Mouse (Mus musculus): ENCODE measurements at regions not wholly inside any gene's neighbourhood (a gene's known extent, or its start where the extent isn't known, plus 50 kb on each side); places are given as distances from the start of the nearest gene placed in this dataset.

DNA sequence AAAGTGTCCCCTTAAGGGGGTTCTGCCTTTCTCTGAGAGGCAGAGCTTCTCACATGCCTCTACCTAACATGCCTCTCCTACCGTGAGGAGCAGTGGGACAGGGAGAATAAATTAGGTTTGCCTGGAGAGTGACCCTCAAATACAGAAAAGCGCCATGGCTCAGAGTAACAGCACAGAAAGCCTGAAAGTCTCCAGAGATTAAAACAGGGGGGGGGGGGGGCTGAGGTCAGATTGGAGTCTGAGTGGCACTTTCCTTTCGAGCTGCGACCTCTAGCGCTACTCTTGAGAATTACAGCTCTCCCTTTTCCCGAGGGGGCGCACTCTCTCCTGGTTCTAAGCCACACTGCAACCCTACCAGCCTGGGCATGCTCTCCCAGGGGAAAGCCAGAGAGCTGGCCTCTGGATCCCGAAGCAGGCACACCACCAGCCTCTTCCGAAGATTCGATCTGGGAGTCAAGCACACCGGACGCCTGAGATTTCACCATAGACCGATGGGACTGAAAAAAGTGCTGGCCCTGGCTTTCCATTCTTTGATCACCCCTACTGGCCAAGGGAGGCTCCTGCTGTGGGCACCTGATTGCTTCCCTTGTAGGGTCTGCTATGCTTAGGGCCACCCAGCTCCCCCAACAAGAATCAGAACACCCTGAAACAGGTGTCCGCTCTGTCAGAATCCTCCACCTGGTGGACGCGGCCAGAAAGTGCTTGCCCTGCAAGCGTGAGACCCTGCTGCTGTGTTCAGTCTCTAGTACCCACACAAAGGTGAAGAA lies 57.5 kb upstream of the Cdkn3 start:
- H3K27ac ChIP-seq (ENCODE audit: control insufficient read depth, low read depth, low read length): no peak overlapping the region
- H3K4me1 ChIP-seq (ENCODE audit: control insufficient read depth in 1 of 2, insufficient read depth in 2 of 2, low read length in 2 of 2): no peaks in the 10 kb centered on the region
- H3K4me3 ChIP-seq (ENCODE audit: control insufficient read depth in 1 of 2, insufficient read depth in 1 of 2, low read depth in 2 of 2, low read length in 2 of 2): no peak overlapping the region
- DNase-seq (ENCODE audit: low read depth, low spot score): peak; percentile 25
- no peaks in the 10 kb centered on the region for H3K9me3 ChIP-seq (replicated peaks; ENCODE audit: insufficient read depth, low read length)
- no peaks in the 10 kb centered on the region for H3K36me3 ChIP-seq (ENCODE audit: control insufficient read depth in 1 of 2, insufficient read depth in 2 of 2, low read length in 2 of 2)
- TF ChIP-seq MAZ (IDR thresholded peaks at IDR 0.05; ENCODE audit: low read depth, low read length): peak; percentile 50; the same call in 1 of the 2 replicates
- no peak for TF ChIP-seq USF2 (IDR thresholded peaks at IDR 0.05; ENCODE audit: borderline replicate concordance in 1 of 2, insufficient read depth in 1 of 2, low read depth in 1 of 2, low read length in 2 of 2)
- TF ChIP-seq SMC3 (IDR thresholded peaks at IDR 0.05; ENCODE audit: low read depth, low read length): peak; percentile 68
- no peak for TF ChIP-seq MEF2A (IDR thresholded peaks at IDR 0.05; ENCODE audit: extremely low read depth, insufficient replicate concordance, low read depth, low read length, poor library complexity, severe bottlenecking)
- TF ChIP-seq RAD21 (IDR thresholded peaks at IDR 0.05; ENCODE audit: low read depth, low read length): peak; percentile 71
- no peak for TF ChIP-seq USF1 (IDR thresholded peaks at IDR 0.05; ENCODE audit: low read depth, low read length)
- peak; percentile 52 to 83 (median 79); a peak in 5 of 6 replicates for TF ChIP-seq CTCF (IDR thresholded peaks at IDR 0.05 in 2 of 3, conservative IDR thresholded peaks at IDR 0.05 in 1 of 3; ENCODE audit: control insufficient read depth in 1 of 3, insufficient read depth in 1 of 3, low read depth in 2 of 3, low read length in 3 of 3, poor library complexity in 1 of 3, severe bottlenecking in 1 of 3)
- no peak overlapping the region for H3K9ac ChIP-seq (ENCODE audit: control insufficient read depth, low read depth, low read length, poor library complexity, severe bottlenecking)
- H3K79me2 ChIP-seq (ENCODE audit: control insufficient read depth, insufficient read depth, low read length, poor library complexity): no peaks in the 10 kb centered on the region
- peaks cover 0 to 1% of the 10 kb centered on the region in 2 experiments; a peak in 2 of 4 replicates for H3K27me3 ChIP-seq (ENCODE audit: control insufficient read depth in 1 of 2, insufficient read depth in 2 of 2, low read length in 2 of 2)

DNA sequence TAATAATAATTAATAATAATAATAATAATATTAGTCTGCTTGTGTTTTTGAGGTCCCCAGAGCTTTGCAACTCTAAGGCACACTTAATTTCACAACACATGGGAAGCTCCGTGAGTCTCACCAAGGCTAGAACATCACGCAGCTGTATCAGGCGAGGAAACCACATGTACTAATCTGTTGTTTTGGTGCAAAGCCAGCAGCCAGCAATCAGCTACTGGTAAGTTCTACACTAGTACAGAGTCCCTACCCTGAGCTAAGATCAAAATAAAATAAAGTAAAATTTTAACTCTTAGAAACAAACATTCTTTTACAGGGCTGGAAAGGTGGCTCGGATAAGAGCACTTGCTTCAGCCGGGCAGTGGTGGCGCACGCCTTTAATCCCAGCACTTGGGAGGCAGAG lies 67.8 kb upstream of the Cdkn3 start:
- TF ChIP-seq ZMIZ1 (IDR thresholded peaks at IDR 0.05; ENCODE audit: low read depth, low read length) (no peak), JUND (IDR thresholded peaks at IDR 0.05; ENCODE audit: low read depth, low read length) (no peak), ZKSCAN1 (IDR thresholded peaks at IDR 0.05; ENCODE audit: low read depth, low read length) (no peak), TBP (IDR thresholded peaks at IDR 0.05; ENCODE audit: low read depth, low read length) (no peak), RAD21 (IDR thresholded peaks at IDR 0.05; ENCODE audit: low read depth, low read length) (no peak), MAZ (IDR thresholded peaks at IDR 0.05; ENCODE audit: low read depth, low read length) (no peak), CHD2 (IDR thresholded peaks at IDR 0.05; ENCODE audit: low read length) (no peak), ZC3H11A (IDR thresholded peaks at IDR 0.05; ENCODE audit: low read depth, low read length) (no peak), MEF2A (IDR thresholded peaks at IDR 0.05; ENCODE audit: extremely low read depth, insufficient replicate concordance, low read depth, low read length, poor library complexity, severe bottlenecking) (no peak), RCOR1 (IDR thresholded peaks at IDR 0.05; ENCODE audit: low read depth, low read length) (no peak), POLR2AphosphoS2 (IDR thresholded peaks at IDR 0.05; ENCODE audit: low read length) (no peak), CHD1 (IDR thresholded peaks at IDR 0.05; ENCODE audit: low read depth, low read length) (no peak), CTCF (IDR thresholded peaks at IDR 0.05 in 2 of 3, conservative IDR thresholded peaks at IDR 0.05 in 1 of 3; ENCODE audit: control insufficient read depth in 1 of 3, insufficient read depth in 1 of 3, low read depth in 2 of 3, low read length in 3 of 3, poor library complexity in 1 of 3, severe bottlenecking in 1 of 3) (no peak), EP300 (IDR thresholded peaks at IDR 0.05; ENCODE audit: low read depth in 1 of 2, low read length in 2 of 2) (no peak), GABPA (IDR thresholded peaks at IDR 0.05; ENCODE audit: low read depth, low read length) (no peak), MAX (IDR thresholded peaks at IDR 0.05; ENCODE audit: low read length) (no peak), BHLHE40 (IDR thresholded peaks at IDR 0.05; ENCODE audit: borderline replicate concordance, low read depth, low read length) (no peak), UBTF (IDR thresholded peaks at IDR 0.05; ENCODE audit: borderline replicate concordance, insufficient read depth, low read depth, low read length) (no peak)
- Histone ChIP-seq H3K4me3 (ENCODE audit: control insufficient read depth in 1 of 2, insufficient read depth in 1 of 2, low read depth in 2 of 2, low read length in 2 of 2) (no peak overlapping the region), H3K79me2 (ENCODE audit: control insufficient read depth, insufficient read depth, low read length, poor library complexity) (no peaks in the 10 kb centered on the region)

More for the DNA sequence above, 67.8 kb upstream of the Cdkn3 start:
- no peak overlapping the region for H3K27ac ChIP-seq (ENCODE audit: control insufficient read depth, low read depth, low read length)
- no peaks in the 10 kb centered on the region for H3K27me3 ChIP-seq (ENCODE audit: control insufficient read depth in 1 of 2, insufficient read depth in 2 of 2, low read length in 2 of 2)
- H3K4me1 ChIP-seq (ENCODE audit: control insufficient read depth in 1 of 2, insufficient read depth in 2 of 2, low read length in 2 of 2): no peaks in the 10 kb centered on the region
- H3K9me3 ChIP-seq (replicated peaks; ENCODE audit: insufficient read depth, low read length): no peaks in the 10 kb centered on the region
- no peak overlapping the region for H3K9ac ChIP-seq (ENCODE audit: control insufficient read depth, low read depth, low read length, poor library complexity, severe bottlenecking)
- no peaks in the 10 kb centered on the region; a peak in 1 of 4 replicates for H3K36me3 ChIP-seq (ENCODE audit: control insufficient read depth in 1 of 2, insufficient read depth in 2 of 2, low read length in 2 of 2)
- no peak for DNase-seq (ENCODE audit: low read depth, low spot score)
